Mouse (Mus musculus) cerebellum, postnatal 36 days (tissue): ENCODE data around the gene Mybphl.

ENCODE experiments used
- DNase-seq, 2 experiments: peaks; one replicate each; pipeline ENCODE4 v3.0.0; 2021 to 2022; ENCODE audit warnings: mixed read lengths in 2 of 2

Mybphl gene

DNA sequence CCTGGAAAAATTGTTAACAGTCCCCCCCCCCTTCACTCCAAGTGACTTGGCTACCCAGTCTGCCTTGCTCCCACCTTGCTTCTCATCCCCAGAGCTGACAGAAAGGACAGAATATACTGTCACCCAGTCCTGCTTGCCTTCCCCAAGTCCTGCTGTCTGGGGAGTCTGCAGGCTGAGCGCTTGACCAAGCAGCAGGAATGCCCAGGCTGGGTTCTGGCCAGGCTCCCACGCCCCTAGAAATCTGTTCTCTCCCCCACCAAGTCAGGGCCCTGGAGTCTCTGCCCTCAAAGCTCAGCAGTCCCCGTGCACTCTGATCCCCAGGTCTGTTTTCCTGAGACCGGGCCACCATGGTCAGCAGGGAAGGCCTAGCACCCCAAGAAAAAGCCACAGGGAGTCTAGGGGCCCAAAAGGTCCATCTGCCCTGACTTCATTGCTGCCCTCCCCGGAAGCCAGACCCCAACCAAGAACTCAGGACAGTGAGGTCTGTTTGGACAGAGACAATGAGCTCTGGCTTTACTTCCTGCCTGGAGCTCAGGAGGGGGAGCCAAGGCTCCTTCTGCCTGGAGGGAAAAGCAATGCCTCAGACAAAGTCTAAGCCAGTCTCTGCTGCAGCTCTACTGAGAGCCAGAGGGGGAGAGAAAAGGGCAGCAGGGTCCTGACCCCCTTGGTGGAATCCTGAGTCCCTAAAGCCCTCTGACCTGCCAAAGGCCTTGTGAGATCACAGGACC, 46.5 kb downstream of the Mybphl start:
- no peak for DNase-seq

DNA sequence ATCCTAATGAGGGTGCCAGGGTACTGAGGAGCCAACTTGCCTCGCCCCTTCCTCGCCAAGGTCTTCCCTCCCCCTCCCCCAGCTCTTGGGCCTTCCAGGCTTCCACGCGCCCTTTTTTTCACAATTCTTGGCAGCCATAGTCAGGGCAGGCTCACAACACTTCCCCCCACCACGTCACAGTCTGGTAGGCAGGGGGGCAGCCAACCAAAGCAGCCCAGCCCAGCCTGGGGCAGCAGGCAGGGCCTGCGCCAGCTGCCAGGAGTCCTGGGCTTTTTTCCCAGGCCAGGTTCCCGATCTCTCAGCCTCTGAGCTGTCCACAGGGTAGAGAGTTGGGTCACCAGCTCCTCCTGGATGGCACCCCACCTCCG, 47.0 kb downstream of the Mybphl start:
- DNase-seq = peak; percentile 59 to 71

DNA sequence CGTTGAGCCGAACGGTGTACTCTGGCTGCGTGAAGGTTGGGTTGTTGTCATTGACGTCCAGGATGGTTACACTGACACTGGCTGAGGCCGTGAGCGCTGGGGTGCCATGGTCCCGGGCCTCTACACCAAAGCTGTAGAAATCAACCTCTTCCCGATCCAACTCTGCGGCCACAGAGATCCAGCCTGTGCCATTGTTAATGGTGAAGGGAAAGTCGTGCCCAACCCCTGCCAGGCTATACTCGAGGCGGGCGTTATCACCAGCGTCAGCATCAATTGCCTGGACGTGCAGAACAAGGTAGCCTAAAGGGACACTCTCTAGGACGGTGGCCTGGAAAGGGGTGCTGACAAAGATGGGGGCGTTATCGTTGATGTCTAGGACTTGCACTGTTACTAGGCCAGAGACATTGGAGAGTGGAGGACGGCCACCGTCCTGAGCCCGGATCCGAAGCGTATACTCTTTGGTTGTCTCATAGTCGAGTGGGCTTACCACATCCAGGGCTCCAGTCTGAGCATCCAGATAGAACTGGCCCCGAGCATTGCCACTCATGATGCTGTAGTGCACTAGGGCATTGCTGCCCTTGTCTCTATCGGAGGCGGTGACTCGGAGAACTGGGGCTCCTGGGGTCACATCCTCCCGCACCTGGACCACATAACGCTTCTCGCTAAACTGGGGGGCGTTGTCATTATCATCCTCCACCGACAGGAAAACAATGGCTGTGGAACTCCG, 49.1 kb downstream of the Mybphl start:
- DNase-seq = no peak

- DNase-seq = peak in 1 of 2 experiments; percentile 35
Observed at GRCm38 (mm10) chr3:108414857-108415830, 50.4 kb downstream of the Mybphl start, which contains the start of gene Celsr2. Gene Celsr2, minus strand, starts transcription at chr3:108415552.

GRCm38 (mm10) chr3:108415831-108416223, 51.1 kb downstream of the Mybphl start:
- peak; percentile 84 to 89 for DNase-seq

GRCm38 (mm10) chr3:108423006-108423405, 58.3 kb downstream of the Mybphl start:
- no peak for DNase-seq

- peak; percentile 75 to 77 for DNase-seq
Observed at GRCm38 (mm10) chr3:108423844-108424801, 59.4 kb downstream of the Mybphl start.

DNA sequence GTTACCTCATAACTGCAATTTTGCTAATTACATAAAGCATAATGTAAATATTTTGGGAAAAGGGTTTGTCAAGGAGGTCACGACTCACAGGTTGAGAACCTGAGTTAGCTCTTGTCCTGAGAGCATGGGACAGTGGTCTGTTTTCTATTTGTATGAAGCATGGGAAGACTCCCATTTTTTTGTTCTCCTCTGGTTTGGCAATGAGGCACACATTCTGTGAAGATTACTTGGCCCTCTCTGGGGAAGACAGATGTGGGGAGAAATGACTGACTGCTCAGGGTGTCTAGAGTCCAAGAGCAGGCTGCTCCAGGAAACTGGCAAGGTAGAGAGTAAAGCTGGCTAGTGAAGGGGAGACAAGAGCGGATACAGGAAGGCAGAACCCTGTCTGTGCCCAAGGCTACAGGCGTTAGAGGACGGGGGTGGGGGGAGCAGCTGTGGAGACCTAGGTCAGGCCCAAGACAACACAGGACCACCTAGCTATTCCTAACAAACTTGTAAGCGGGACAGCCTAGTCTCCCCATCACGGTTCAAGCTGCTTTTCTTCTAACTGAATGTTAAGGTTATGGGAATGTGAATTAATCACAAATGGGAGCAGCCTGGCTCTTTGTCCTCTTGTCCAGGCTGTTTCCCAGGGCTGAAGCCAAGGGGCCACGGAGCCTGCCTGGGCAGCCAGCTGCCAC, 60.4 kb downstream of the Mybphl start:
- no peak for DNase-seq

DNA sequence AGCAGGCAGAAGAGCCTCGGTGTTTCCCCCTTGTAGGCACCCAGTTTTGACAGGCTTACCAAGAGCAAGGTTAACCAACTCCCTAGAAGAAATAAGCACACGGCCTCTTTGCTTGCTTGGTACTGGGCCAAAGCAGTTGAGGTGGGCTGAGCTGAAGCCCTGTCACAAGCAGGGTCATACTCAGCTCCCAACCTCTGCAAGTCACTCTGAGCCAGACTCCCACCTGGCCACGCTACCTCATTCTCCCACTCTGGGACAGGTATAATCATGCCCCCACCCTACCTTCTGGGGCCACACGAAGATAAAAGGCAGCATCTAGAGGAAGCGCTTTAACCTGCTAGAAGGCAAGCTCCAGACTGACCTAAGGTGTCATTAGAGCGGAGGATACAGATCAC, 60.9 kb downstream of the Mybphl start:
- no peak for DNase-seq
